Mouse (Mus musculus): Measurements from ENCODE around the gene Gm10271.

Gm10271 gene

DNA sequence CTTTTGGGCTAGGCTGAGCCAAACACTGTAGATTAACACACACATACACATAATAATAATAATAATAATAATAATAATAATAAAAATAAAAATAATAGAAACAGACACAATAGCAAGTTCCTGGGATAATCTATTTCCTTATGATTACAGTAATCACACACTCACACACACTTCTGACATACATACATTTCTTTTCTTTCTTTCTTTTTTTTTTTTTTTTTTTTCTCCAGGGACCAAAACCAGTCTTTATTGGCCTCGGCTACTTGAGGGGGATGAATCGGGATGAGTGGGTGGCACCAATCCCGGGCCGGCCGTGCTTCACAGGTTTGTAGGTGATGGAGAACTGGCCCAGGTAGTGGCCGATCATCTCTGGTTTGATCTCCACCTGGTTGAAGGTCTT is at the start of gene Gm10271:
Gene Gm10271 (minus strand): TSS at position 101 of the 400 bp plus-strand sequence.
- no peak for DNase-seq (ENCODE audit: low read depth, low spot score)

DNA sequence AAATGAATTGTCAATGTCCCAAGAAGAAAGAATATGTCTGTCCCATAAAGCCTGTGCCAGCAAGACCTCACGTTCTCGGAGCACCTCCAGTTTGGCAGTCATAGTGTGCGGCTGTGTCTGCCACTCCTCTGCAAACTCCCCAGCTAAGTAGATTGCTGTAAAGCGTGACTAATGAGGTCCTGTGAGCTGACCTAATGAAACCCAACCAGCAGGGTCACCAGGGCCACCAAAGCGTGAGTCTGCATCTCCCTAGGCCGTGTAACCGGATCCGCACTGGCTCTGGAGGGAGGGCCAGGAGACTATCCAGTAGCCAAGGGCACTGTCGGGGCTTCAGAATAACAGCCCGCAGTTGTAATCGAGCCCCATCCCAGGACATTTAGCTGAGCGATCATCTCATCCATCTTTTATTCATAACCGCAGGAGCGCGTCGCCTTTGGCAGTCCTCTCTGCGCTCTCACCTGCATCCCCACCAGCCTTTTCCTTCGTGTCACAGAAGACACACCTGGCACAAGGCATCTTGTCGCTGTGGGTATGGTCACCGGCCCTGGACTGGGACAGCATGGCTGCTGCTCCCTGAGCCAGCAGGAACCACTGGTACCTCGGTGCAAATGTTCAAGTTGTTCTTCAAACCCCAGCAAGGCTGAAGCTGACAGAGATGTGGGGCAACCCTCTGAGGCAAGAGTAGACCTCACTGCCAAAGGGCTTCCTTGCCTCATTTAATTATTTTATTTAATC is 48.8 kb upstream of the Gm10271 start:
- DNase-seq (ENCODE audit: low read depth, low spot score) = no peak

DNA sequence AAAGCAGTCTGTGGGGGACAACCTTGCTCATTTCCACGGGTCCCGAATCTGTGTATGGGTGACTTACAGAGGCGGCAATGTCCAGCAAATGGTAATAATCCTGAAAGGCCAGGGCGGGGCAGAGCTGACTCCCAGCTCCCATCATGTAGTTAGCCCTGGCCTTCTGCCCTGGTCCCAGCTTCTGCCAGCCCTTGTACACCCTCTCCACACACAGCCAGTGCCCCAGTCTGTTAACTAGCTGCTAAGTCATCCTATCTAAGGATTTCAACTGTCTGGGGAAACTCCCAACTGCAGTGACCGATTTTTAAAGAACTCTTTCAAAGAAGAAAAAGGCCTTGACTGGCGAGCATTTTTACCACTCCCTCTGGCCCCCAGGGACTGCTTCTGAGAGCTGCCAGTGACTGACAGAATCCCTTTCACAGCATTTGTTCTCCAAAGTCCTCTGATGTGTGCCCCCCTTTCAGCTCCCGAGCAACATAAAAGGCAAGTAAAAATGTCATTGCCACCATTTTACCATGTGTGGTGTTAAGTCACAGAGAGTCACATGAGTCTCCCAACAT is 46.0 kb upstream of the Gm10271 start:
- DNase-seq (ENCODE audit: low read depth, low spot score) = no peak

DNA sequence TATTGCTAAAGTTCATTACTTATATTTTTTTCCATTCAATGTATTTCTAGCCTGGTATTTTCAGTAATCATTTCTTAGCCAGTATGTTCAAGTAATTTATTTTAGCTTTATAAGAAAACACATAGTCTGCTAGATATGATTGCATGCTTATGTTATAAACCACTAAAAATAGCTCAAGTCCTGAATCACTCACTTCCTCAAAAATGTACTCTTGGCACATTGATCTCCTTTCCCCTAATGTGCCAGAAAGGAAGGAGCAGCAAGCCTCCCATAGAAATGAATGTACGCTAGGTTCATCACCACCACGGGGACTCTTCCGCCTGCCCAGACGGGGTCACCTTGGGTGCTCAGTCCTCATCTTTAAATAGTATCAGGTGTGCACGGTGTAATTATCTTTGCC is 42.2 kb upstream of the Gm10271 start:
- DNase-seq (ENCODE audit: low read depth, low spot score) = no peak

DNA sequence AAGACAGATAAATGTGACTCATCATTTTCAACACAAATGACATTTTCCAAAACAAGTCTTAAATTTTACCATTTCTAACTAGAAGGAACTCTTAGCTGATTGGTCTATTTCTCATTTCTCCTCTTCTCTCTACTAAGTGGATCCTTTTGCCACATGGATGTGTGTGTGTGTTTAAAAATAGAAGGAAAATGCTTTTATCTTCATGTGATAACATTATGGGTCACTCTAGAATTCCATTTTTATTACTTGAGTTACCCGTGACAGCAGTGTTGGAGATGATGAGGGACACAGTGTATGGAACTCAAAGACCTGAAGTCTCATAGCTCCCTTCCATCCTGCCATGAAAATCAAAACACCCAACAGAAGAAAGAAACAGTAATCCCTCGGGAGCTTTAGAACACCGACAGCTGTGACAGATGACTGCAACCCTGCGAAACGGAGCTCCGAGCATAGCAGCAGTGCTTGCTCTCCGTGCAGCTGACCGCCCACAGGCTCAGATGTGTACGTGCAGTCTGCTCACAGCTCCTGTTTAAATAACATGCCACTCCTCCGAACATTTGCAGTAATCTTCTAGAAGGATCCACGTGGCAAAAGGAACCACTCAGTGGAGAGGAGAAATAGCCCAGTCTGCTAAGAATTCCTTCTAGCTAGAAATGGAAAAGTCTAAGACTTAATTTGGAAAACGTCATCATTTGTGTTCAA is 41.4 kb upstream of the Gm10271 start:
- no peak for DNase-seq (ENCODE audit: low read depth, low spot score)

DNA sequence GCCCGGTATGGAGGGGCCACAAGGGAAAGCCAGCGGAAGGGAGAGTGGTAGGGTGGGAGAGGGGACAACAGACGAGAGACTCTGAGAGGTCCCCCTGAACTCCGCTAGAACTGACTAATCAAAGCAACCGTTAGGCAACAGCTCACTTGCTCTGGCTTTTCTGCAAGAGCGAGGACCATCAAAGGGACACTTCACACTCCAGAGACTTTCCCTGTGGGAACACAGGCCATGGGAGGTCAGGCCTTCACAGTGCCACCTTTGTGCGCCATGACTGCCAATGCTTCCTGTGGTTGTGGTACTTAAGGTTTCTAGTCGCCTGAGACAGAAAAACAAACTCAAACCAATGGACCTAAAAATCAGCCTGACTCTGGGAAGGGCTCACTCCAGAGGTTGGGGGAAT is 38.6 kb upstream of the Gm10271 start:
- no peak for DNase-seq (ENCODE audit: low read depth, low spot score)

DNA sequence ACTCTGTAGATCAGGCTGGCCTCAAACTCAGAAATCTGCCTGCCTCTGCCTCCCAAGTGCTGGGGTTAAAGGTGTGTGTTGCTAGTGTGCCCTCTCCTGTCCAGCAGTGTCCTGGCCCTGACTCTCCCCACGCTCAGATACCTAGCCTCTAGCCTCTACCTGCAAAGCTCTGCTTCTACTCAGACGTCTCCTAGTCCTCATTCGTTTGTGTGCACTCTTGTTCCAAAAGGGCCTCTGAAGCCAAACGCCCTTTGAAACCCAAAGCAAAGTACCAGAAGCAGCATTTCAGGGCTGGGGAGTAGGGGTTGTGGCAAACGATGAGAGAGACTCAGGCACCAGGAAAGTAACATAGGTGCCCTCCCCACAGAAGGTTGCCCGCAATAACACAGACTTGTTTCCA is 37.3 kb upstream of the Gm10271 start:
- no peak for DNase-seq (ENCODE audit: low read depth, low spot score)

DNA sequence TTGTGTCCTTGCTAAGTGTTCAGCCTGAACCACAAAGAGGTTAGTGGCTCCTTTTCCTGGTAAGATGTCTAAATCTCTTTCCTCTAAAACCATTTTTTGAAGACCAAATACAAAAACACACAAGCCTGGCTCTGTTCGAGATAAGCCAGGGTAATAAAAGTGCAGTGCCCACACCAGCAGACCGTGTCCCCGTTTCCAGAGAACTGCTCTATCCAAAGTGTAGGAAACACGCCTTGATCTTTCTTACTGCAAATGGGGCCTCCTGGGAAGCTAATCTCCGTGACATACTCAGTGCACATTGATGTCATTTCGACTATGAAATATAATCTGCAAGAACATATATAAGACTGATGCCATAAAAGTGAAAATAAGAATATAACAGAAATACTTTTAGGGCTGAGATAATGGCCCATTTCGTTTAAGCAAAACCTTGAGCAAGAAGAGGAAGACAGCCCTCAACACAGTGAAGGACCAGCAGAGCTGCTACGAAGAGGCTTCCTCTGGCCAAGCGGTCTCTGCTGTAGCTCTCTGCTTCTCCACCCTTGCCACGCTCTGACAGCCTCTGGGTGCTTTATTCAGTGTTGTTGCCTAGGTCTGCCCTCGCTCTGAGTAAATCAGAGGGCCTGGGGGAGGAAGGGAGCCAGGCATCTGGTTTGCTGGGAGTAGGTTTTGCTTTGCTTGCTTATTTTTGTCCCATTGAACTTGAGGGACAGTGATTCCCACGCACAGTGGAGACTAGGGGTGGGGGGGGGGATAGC is 33.5 kb upstream of the Gm10271 start:
- DNase-seq (ENCODE audit: low read depth, low spot score) = no peak

DNA sequence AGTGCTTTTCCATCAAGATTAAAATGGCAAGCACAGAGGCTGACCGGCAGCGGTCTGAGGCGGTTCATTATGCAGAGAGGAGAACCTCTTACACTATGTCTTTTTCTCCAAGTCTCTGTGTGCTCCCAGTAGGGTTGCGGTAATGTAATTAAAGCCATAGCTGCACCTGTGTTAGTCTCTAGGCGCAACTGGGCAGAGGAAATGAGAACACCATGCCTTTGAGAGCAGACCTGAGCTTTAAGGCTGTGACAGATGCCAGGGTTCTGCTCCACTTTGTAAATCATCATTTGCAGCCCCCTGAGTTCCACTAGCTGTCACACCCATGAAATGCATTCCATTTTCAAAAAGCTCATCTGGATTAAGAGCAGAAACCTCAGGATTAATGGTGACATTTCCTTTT is 32.3 kb upstream of the Gm10271 start:
- no peak for DNase-seq (ENCODE audit: low read depth, low spot score)

DNA sequence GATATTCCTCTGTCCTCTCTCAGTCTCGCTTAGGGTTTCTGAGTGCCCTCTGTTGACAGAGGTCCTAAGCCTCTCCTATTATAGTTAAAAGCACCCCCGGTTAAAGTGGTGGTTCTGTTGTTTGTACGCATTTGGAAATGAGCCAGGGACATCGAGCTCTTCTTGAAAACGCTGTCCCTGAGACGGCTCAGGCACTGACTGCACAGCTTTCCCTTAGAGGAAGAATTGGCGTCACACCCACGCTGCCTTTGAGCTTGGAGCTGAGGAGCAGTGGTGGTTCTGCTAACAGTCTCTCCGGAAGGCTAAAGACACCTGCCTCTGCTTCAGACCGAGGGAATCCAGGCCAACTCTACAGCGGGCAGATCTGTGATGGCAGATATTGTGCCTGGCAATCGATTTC is 28.6 kb upstream of the Gm10271 start:
- no peak for DNase-seq (ENCODE audit: low read depth, low spot score)

DNA sequence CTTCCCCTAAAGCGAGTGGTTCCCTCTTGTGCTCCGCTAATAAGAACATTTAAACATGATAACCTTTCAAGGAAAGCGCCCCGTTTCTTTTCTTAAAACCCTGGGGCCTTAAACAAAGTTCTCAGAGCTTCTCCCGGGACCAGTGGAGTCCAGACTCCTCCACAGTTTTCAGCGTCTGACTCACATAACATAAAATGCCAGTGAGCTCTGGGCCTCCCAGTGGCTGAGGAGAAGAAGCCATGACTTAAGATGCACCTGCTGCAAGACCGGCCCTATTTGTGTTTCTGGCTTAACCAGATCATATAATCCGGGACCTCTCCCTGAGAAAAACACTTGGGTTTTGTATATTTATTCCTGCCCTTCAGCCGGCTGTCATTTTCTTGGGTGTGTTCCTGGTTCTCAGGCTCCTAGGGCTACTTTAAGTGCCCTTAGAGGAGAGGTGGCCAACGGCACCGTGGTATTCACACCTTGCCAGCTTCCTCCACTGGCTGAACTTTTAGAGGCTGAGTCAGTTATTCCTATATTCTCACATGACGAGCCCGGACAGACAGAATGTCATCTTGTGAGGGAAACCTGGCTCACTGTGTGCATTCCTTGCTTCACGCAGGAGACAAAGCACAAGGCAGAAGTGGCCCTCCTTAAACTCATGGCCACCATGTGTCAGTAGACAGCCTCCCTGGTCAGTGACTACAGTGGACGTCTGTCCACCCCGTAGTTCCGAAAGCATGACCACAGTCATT is 26.5 kb upstream of the Gm10271 start:
- DNase-seq (ENCODE audit: low read depth, low spot score) = no peak

DNA sequence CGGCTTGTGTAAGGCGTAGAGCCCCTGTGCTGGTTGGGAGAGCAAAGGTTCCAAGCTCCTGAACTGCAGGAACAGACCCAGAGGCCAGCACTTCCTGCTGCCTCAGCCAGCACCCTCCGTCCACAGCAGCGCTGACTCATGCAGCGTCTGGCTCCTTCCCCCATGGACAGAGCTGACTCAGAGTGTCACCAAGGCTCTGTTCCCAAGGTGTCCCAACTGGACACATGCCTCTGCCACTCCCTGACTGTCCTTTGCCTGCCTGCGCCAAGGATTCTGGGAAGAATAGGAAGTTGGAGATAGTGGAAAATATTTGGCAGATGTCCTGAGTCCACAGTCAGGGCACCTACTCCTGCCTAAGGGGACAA is 23.8 kb upstream of the Gm10271 start:
- DNase-seq (ENCODE audit: low read depth, low spot score) = no peak

DNA sequence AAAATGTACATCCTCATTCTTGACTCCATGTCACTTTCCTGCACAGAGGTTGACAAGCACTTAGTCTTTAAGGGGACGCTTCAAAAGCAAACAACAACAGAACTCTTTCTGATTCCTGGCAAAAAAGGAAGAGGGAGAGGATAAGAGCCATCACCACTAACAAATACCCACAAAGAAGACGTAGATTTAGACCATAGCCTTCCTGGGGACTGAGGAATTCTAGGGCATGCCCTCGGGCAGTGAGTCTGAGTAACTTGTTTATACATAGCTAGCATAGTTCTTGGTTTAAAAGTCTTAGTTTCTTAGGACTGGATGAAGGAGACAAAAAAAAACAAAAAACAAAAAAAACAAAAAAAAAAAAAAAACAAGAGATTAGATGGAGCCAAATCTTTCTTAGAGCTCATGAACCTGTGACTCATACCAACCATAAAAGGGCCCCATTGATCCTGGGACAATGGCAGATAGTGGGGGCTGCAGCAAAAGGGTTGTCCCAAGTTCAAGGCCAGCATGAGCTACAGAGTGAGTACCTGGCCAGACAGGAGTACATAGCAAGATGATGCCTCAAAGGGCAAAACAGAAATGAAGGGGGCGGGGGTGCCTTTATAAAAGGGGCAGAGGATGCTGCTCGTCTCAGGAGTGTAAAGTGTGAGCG is 23.3 kb upstream of the Gm10271 start:
- no peak for DNase-seq (ENCODE audit: low read depth, low spot score)

DNA sequence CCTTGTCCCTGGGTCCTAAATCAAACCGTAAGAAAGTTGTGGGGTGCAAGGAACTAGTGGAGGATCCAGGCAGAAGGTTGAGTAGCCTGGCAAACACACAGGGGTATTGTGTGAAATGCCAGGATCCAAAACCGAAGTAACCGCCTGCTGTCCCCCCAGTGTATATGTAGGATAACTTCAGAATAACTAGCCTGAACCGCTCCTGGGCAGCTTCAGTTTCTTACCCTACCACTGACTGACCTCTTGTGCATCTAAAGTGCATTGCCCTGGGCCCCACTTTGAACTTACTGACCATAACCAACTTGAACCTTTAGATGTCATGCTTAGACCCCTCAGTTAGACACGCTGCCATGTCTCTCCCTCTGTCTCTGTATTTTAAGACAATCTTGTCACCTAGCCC is 22.8 kb upstream of the Gm10271 start:
- no peak for DNase-seq (ENCODE audit: low read depth, low spot score)

DNA sequence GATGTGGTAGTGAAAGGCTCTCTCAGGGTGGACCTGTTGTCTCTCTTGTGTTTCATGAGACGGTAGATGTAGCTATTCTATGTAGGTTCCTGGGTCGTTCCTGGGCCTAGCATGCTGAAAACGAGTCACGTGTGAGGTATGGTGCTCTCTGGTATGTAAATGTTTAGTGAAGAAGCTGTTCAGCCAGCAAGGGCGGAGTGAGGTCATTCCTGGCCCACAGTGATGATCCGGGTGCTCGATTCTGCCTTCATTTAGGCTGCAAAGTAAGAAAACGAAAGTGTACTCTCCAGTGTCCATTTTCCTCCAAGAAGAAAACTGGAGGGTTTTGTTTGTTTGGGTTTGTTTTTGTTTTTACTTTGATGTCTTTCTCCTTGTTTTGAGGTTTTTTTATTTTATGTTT is 21.6 kb upstream of the Gm10271 start:
- no peak for DNase-seq (ENCODE audit: low read depth, low spot score)

DNA sequence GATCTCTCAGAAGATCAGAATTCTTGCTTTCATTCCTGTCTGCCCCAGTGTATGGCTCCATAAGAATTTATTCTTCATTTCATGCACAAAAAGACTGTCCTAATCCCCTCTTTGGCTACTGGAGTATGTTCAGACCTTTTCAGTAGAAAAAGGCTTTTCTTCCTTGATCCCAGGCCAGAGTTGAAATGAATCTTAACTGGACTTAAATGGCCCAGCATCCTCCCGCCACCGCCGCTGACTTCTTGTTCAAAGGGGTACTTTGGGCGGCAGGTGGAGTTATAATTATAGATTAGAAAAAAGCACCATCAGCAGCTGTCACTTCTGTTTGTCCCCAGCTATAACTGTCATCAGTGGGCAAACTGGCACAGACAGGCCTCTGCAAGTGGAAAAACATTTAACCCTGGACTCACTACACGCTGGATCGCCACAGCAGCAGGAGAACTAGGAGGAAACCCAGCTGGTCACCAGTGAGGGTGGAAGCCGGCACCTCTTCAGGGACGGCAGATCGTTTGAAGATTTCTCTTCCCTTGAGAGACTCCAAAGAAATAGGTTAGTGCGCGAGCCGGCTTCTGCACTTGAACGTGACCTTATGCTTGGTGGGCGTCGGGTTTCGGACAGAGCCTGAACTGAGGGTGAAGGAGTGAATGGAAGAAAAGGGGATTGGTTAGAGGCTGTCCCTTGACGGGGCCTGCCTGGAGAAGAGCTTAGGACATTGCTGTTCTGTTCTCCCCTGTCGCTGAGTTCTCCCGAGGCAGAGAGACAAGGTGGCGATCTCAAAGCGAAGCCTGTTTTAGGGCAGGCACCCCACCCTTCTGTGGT is 14.1 kb upstream of the Gm10271 start, which contains the start of gene Best3:
Gene Best3 (plus strand): TSS at position 51 of the 819 bp plus-strand sequence.
- DNase-seq (ENCODE audit: low read depth, low spot score) = no peak

DNA sequence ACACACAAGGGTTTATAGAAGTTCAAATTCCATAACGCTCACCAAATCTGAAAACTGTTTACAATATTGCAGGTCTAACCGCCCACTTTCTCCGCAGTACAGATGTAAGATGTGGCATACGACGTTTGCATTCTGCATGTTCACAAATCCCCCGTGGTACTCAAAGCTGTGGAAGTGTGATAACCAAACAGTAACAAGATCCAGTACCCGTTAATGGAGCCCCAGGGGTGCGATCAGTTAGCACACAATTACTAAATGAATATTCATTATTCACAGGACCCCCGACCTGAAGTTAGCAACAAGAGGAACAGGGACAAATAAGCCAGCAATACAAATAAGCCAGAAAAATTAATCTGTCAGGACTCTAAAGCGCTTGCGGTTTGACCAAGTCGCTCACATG is 12.4 kb upstream of the Gm10271 start:
- DNase-seq (ENCODE audit: low read depth, low spot score) = no peak

DNA sequence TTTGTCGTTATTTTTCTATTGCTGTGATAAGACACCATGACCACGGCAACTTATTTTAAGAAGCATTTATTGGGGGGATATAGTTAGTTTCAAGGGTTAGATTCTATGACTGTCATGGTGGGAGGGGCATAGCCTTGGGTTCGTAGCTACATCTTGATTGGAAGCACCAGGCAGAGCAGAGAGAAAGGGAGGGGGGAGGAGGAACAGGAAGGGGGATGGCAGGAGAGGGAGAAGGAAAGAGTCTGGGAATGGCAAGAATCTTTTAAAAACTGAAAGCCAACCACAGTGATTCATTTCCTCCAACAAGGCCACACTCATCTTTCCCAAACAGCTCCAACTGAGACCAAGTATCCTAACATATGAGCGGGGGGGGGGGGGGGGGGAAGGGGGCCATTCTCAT is 10.1 kb upstream of the Gm10271 start:
- DNase-seq (ENCODE audit: low read depth, low spot score) = no peak

DNA sequence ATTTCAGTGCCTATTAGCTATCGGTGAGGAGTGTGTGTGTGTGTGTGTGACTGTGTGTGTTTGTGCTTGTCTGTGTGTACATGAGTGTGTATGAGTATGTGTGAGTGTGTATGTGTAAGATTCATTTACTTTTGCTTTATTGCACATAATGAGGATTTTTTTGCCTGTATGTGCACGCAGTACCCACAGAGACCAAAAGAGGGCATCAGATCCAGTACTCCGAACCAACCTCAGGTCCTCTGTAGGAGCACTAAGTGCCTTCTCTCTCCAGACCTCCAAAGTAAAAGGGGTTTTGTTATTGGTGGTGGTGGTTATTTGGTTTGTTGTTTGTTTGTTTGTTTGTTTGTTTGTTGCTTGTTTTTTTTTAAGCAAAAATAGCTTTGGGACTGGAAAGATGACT is 8.5 kb upstream of the Gm10271 start:
- peak; percentile 3 for DNase-seq (ENCODE audit: low read depth, low spot score)

DNA sequence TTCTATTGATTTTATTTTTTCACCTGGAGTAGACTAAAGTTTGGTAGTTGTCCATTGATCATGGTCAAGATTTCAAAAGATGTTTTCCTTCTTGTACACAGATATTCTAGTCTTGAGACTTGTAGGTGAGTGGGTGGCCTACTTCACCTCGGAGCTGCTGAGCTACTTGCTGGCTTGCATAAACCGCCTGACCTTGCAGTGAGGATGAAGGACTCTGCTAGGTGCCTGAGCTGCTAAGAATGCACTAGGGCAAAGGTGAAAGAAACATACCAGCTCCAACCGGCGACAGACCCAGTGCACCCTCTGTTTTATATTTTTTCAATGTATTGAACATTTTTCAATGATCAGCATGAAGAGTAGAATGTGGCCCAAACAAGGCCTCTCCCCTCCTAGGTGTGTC is 7.9 kb upstream of the Gm10271 start:
- DNase-seq (ENCODE audit: low read depth, low spot score) = no peak
